Mouse (Mus musculus) CH12.LX (cell line): ENCODE results near the gene Tinf2.

Source experiments
- CTCF ChIP-seq, 2 experiments: IDR thresholded peaks in 1 of 2; conservative IDR thresholded peaks in 1 of 2; 2 replicates each; pipeline ENCODE4 v1.5.1; 2011 to 2012; ENCODE audit warnings: low read depth in 2 of 2, low read length in 2 of 2, improper control_type of control experiment in 1 of 2, inconsistent platforms in 1 of 2, mild to moderate bottlenecking in 1 of 2, moderate library complexity in 1 of 2
- EP300 ChIP-seq: IDR thresholded peaks from 2 replicates; pipeline ENCODE4 v1.6.1; 2011; ENCODE audit warnings: low read length, improper control_type of control experiment
- ETS1 ChIP-seq: conservative IDR thresholded peaks from 2 replicates; pipeline ENCODE4 v1.6.1; 2012; ENCODE audit warnings: low read depth, mild to moderate bottlenecking, inconsistent platforms, low read length, improper control_type of control experiment, moderate library complexity
- JUND ChIP-seq: conservative IDR thresholded peaks from 2 replicates; pipeline ENCODE4 v1.6.1; 2011; ENCODE audit warnings: low read depth, low read length, improper control_type of control experiment
- KAT2A ChIP-seq: IDR thresholded peaks from 2 replicates; pipeline ENCODE4 v1.6.1; 2012; ENCODE audit warnings: low read length, improper control_type of control experiment, inconsistent platforms; ENCODE audit not compliant: insufficient replicate concordance
- MAFK ChIP-seq: IDR thresholded peaks from 2 replicates; pipeline ENCODE4 v1.6.1; 2011; ENCODE audit warnings: low read length, improper control_type of control experiment; ENCODE audit not compliant: insufficient replicate concordance
- MAX ChIP-seq: IDR thresholded peaks from 2 replicates; pipeline ENCODE4 v1.6.1; 2011; ENCODE audit warnings: low read length, improper control_type of control experiment
- MAZ ChIP-seq: IDR thresholded peaks from 2 replicates; pipeline ENCODE4 v1.6.1; 2012; ENCODE audit warnings: low read depth, mild to moderate bottlenecking, inconsistent platforms, low read length, improper control_type of control experiment, moderate library complexity
- MYC ChIP-seq: IDR thresholded peaks from 2 replicates; pipeline ENCODE4 v1.6.1; 2011; ENCODE audit warnings: low read depth, mild to moderate bottlenecking, improper control_type of control experiment, low read length
- PAX5 ChIP-seq: IDR thresholded peaks from 2 replicates; pipeline ENCODE4 v1.6.1; 2012; ENCODE audit warnings: low read length, inconsistent platforms, mixed read lengths
- POLR2A ChIP-seq: IDR thresholded peaks from 2 replicates; pipeline ENCODE4 v1.6.1; 2011; ENCODE audit warnings: low read depth, mild to moderate bottlenecking, improper control_type of control experiment, low read length
- POLR2AphosphoS2 ChIP-seq: IDR thresholded peaks from 2 replicates; pipeline ENCODE4 v1.6.1; 2011; ENCODE audit warnings: low read depth, low read length, improper control_type of control experiment
- SIN3A ChIP-seq: IDR thresholded peaks from 2 replicates; pipeline ENCODE4 v1.6.1; 2012; ENCODE audit warnings: low read length, improper control_type of control experiment, inconsistent platforms
- ZC3H11A ChIP-seq: IDR thresholded peaks from 2 replicates; pipeline ENCODE4 v1.6.1; 2012; ENCODE audit warnings: low read depth, mild to moderate bottlenecking, inconsistent platforms, low read length, improper control_type of control experiment

- TF ChIP-seq POLR2A (no peak), ETS1 (no peak), ZC3H11A (no peak), POLR2AphosphoS2 (no peak), EP300 (no peak), PAX5 (no peak), CTCF (conservative IDR thresholded peaks at IDR 0.05 in 1 of 2, IDR thresholded peaks at IDR 0.05 in 1 of 2; ENCODE audit: low read depth in 2 of 2, low read length in 2 of 2) (no peak), MAZ (no peak), MYC (no peak), KAT2A (no peak), JUND (no peak), MAX (no peak), SIN3A (no peak), MAFK (no peak)
Observed at GRCm38 (mm10) chr14:55637795-55638194, 43.8 kb downstream of the Tinf2 start, which contains the start of gene Gm49378.
